Mouse (Mus musculus) G1E-ER4 (cell line): ENCODE measurements around the gene Scrn1. TPM values are rescaled to one million over a fixed set of nuclear protein-coding genes. Genes with fewer than 3 reads are reported as not detected.

ENCODE experiments used
- GATA1 ChIP-seq: IDR thresholded peaks from one replicate; pipeline ENCODE4 v1.8.0; 2012; ENCODE audit warnings: low read length, inconsistent platforms
- polyA plus RNA-seq: library from polyadenylated mRNA; stranded (reverse); fragments of >175 nt; gene quantifications from 2 replicates; pipeline ENCODE4 v1.2.3, GENCODE M21; 2012

The Scrn1 gene
- polyA plus RNA-seq, result not detected in 2 replicates

- no peak for TF ChIP-seq GATA1
These were observed at the start of gene Scrn1 for GRCm38 (mm10) chr6:54565665-54566545. Gene Scrn1 (minus strand): TSS chr6:54566489.

GRCm38 (mm10) chr6:54606241-54606640 is 40.0 kb upstream of the Scrn1 start:
- no peak for TF ChIP-seq GATA1

GRCm38 (mm10) chr6:54604001-54604715 is 37.9 kb upstream of the Scrn1 start:
- no peak for TF ChIP-seq GATA1

GRCm38 (mm10) chr6:54602891-54603290 is 36.6 kb upstream of the Scrn1 start:
- TF ChIP-seq GATA1, result no peak

- TF ChIP-seq GATA1, result no peak
These were observed 34.5 kb upstream of the Scrn1 start for GRCm38 (mm10) chr6:54600681-54601347.

GRCm38 (mm10) chr6:54597711-54598110 is 31.4 kb upstream of the Scrn1 start:
- TF ChIP-seq GATA1, result no peak

- no peak for TF ChIP-seq GATA1
These were observed 30.9 kb upstream of the Scrn1 start, which contains the start of gene Fkbp14 for GRCm38 (mm10) chr6:54597208-54597607. Gene Fkbp14 (minus strand): TSS chr6:54597308.

- no peak for TF ChIP-seq GATA1
These were observed 29.1 kb upstream of the Scrn1 start for GRCm38 (mm10) chr6:54595330-54595878.

GRCm38 (mm10) chr6:54594469-54595329 is 28.4 kb upstream of the Scrn1 start, which contains the start of gene Plekha8:
Gene Plekha8 (plus strand): TSS chr6:54595111.
- no peak for TF ChIP-seq GATA1

GRCm38 (mm10) chr6:54593766-54594468 is 27.6 kb upstream of the Scrn1 start:
- TF ChIP-seq GATA1, result no peak

GRCm38 (mm10) chr6:54592938-54593535 is 26.7 kb upstream of the Scrn1 start:
- no peak for TF ChIP-seq GATA1

- no peak for TF ChIP-seq GATA1
These were observed 25.5 kb upstream of the Scrn1 start for GRCm38 (mm10) chr6:54591778-54592177.

- no peak for TF ChIP-seq GATA1
These were observed 24.4 kb upstream of the Scrn1 start for GRCm38 (mm10) chr6:54590691-54591090.

- TF ChIP-seq GATA1, result no peak
These were observed 21.9 kb upstream of the Scrn1 start for GRCm38 (mm10) chr6:54588212-54588611.
